Mouse (Mus musculus) megakaryocyte-erythroid progenitor cell, adult 5-6 weeks (primary cell): ENCODE measurements at regions not wholly inside any gene's neighbourhood (a gene's known extent, or its start where the extent isn't known, plus 50 kb on each side); places are given as distances from the start of the nearest gene placed in this dataset.

ENCODE experiments used
- ATAC-seq: replicated peaks from 2 replicates; pipeline ENCODE4 v1.8.0; 2016; ENCODE audit warnings: mild to moderate bottlenecking, inconsistent platforms; ENCODE audit not compliant: severe bottlenecking, poor library complexity, low FRiP score, low TSS enrichment

GRCm38 (mm10) chr3:51160625-51161024 lies 63.6 kb upstream of the Noct start:
- ATAC-seq = no peak

GRCm38 (mm10) chr3:51169150-51169925 lies 54.9 kb upstream of the Noct start:
- ATAC-seq = no peak

GRCm38 (mm10) chr3:51170225-51170852 lies 53.9 kb upstream of the Noct start:
- peak; percentile 82 for ATAC-seq
